In the genomic region with DNA sequence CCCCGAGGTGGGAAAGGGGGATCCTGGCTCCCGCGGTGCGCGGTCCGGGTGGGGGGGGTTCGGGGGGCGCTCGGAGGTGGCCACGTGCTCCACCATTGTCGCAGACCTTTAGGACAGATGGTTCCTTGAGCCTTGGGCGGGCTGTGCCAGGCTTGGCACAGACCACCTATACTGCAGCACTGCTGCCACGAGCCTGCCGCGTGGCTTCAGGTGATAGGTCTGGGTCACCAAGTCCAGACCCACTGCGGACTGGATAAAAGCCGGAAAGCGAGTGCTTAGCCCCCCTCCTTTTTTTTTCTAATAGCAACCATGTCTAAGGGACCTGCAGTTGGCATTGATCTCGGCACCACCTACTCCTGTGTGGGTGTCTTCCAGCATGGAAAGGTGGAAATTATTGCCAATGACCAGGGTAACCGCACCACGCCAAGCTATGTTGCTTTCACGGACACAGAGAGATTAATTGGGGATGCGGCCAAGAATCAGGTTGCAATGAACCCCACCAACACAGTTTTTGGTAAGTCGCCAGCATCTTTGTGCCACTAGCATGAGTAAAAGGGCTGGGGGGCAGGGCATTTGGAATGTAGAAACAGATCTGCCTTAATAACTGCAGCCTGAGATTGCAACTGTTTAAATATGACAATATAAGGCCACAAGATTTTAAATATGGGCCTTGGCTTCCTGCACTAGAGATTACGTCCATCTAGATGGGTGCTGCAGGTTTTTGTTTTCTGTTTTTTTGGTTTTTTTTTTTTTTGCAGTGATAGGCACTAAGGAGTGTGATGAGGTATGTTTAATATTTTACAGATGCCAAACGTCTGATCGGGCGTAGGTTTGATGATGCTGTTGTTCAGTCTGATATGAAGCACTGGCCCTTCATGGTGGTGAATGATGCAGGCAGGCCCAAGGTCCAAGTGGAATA, we compare ENCODE assay signal across 8 mouse cellular contexts. TPM values are rescaled to one million over a fixed set of nuclear protein-coding genes. Genes with fewer than 3 reads are reported as not detected.
DNase-seq lines count a peak whose midpoint lies in the region; ATAC-seq and TF ChIP-seq lines count a peak whose summit lies in the region.
"Not testable (repeated sequence)": the region's sequence is repeated elsewhere in the genome, so short reads cannot be mapped to it uniquely, and the experiment has no call there.

No protein-coding gene starts in this region.

- H3K27me3 ChIP-seq in hindbrain, embryonic 15.5 days; lung, embryonic 14.5 days (ENCODE audit: insufficient read depth, low read length); neural tube, embryonic 13.5 days: not testable (repeated sequence)

- peaks cover 47% of the 10 kb centered on the region for H3K4me1 ChIP-seq in hindbrain, embryonic 15.5 days (replicated peaks)
- H3K4me1 ChIP-seq in lung, embryonic 14.5 days (ENCODE audit: insufficient read depth) = not testable (repeated sequence)
- peaks cover 53% of the 10 kb centered on the region for H3K4me1 ChIP-seq in neural tube, embryonic 13.5 days (replicated peaks)

- H3K27ac ChIP-seq in hindbrain, embryonic 15.5 days (replicated peaks) = peak overlapping the region; percentile 97
- H3K27ac ChIP-seq in lung, embryonic 14.5 days (ENCODE audit: low read depth) = peak overlapping the region; percentile 96
- H3K27ac ChIP-seq in neural tube, embryonic 13.5 days (replicated peaks) = peak overlapping the region; percentile 96

- H3K36me3 ChIP-seq in hindbrain, embryonic 15.5 days = peaks cover 29% of the 10 kb centered on the region
- peaks cover 49% of the 10 kb centered on the region for H3K36me3 ChIP-seq in lung, embryonic 14.5 days (ENCODE audit: insufficient read depth)
- peaks cover 40% of the 10 kb centered on the region for H3K36me3 ChIP-seq in neural tube, embryonic 13.5 days

- ATAC-seq in hindbrain, embryonic 15.5 days (ENCODE audit: low FRiP score, low read depth) = peak; percentile 5
- peak; percentile 7 for ATAC-seq in lung, embryonic 14.5 days (ENCODE audit: insufficient read depth)
- peak; percentile 33 for ATAC-seq in neural tube, embryonic 13.5 days (ENCODE audit: low read depth)

- WGBS in hindbrain, embryonic 15.5 days = under 1% methylated on average over 28 of the region's 28 CpGs
- WGBS in lung, embryonic 14.5 days = under 1% methylated on average over 28 of the region's 28 CpGs
- under 1% methylated on average over 27 of the region's 28 CpGs for WGBS in neural tube, embryonic 13.5 days

- H3K9ac ChIP-seq in hindbrain, embryonic 15.5 days = peak overlapping the region; percentile 99
- peak overlapping the region; percentile 100 for H3K9ac ChIP-seq in lung, embryonic 14.5 days
- H3K9ac ChIP-seq in neural tube, embryonic 13.5 days = peak overlapping the region; percentile 96

- peak overlapping the region; percentile 93 for H3K4me3 ChIP-seq in hindbrain, embryonic 15.5 days
- H3K4me3 ChIP-seq in lung, embryonic 14.5 days (ENCODE audit: low read depth, low read length) = peak overlapping the region; percentile 99
- peak overlapping the region; percentile 92 for H3K4me3 ChIP-seq in neural tube, embryonic 13.5 days

- H3K4me2 ChIP-seq in hindbrain, embryonic 15.5 days = peak overlapping the region; percentile 59
- peak overlapping the region; percentile 78 for H3K4me2 ChIP-seq in lung, embryonic 14.5 days
- H3K4me2 ChIP-seq in neural tube, embryonic 13.5 days = peak overlapping the region; percentile 78

- TF ChIP-seq CTCF in lung, embryonic 14.5 days (IDR thresholded peaks at IDR 0.05; ENCODE audit: low read depth) = not testable (repeated sequence)

- DNase-seq in 416B (ENCODE audit: low read depth) = peak; percentile 62
- peak; percentile 68 for DNase-seq in adrenal gland, postnatal 14 days
- DNase-seq in embryo, embryonic 10 days (ENCODE audit: low spot score) = peak; percentile 59
- DNase-seq in gastrocnemius, adult 8-10 months (ENCODE audit: low spot score in 2 of 2) = peak; percentile 17 to 33
- DNase-seq in layer of hippocampus, adult 9-11 months = peak; percentile 72
- DNase-seq in lung, embryonic 14.5 days = peak; percentile 71

- not testable (repeated sequence) for H3K9me3 ChIP-seq in hindbrain, embryonic 15.5 days; lung, embryonic 14.5 days (ENCODE audit: low read depth, low read length); neural tube, embryonic 13.5 days

RNA-seq across cellular contexts. Expression of gene Hspa8, which starts 1.1 kb away (rescaled TPM):
- total RNA-seq in adrenal gland, postnatal 14 days (2021) = 1,718 and 2,240 TPM in 2 replicates
- 1,000 to 10,000 TPM in 3 of 4 experiments, 100 to 1,000 TPM in 1; 996 to 1,351 (median 1,061) TPM for total RNA-seq in gastrocnemius, adult 8-10 months (2022)
- 3,140 and 3,153 TPM in 2 replicates for polyA plus RNA-seq in hindbrain, embryonic 15.5 days (2015; fragmentation: Nextera tagmentation; extraction: Ambion mirVana)
- 2,522 and 2,633 TPM in 2 replicates for polyA plus RNA-seq in lung, embryonic 14.5 days (2014; fragmentation: Nextera tagmentation; extraction: Ambion mirVana)
- polyA plus RNA-seq in neural tube, embryonic 13.5 days (2015; fragmentation: Nextera tagmentation; extraction: Ambion mirVana) = 2,997 and 3,038 TPM in 2 replicates

Comparison
In these comparisons a context has a peak if more than half of its experiments do, and no peak if none do; other contexts are left out.
1. Peak in every context shown above with its lines: DNase-seq, ATAC-seq, H3K4me3 ChIP-seq and H3K27ac ChIP-seq.